Mouse (Mus musculus) forebrain, embryonic 13.5 days (tissue): ENCODE measurements around the gene Galntl6. TPM values are rescaled to one million over a fixed set of nuclear protein-coding genes. Genes with fewer than 3 reads are reported as not detected.

ENCODE experiments used
- ATAC-seq: fragments of 200-750 bp; cut with Nextera tagmentation; 2 replicates; pipeline ENCODE4 v1.8.0; 2017
- H3K27ac ChIP-seq: fragments of 300-500 bp; sonication (generic); 2 replicates; pipeline ENCODE4 v1.5.1; 2015; ENCODE audit warnings: inconsistent platforms, mild to moderate bottlenecking, moderate library complexity
- H3K27me3 ChIP-seq: fragments of 300-500 bp; sonication (generic); 2 replicates; pipeline ENCODE4 v1.6.1; 2015; ENCODE audit warnings: mild to moderate bottlenecking, inconsistent platforms
- H3K36me3 ChIP-seq: fragments of 300-500 bp; sonication (generic); 2 replicates; pipeline ENCODE4 v1.6.1; 2015; ENCODE audit warnings: mild to moderate bottlenecking, inconsistent platforms; ENCODE audit not compliant: poor library complexity, severe bottlenecking
- H3K4me1 ChIP-seq: fragments of 300-500 bp; sonication (generic); 2 replicates; pipeline ENCODE4 v1.6.1; 2015; ENCODE audit warnings: inconsistent platforms
- H3K4me2 ChIP-seq: fragments of 300-500 bp; sonication (generic); 2 replicates; pipeline ENCODE4 v1.6.1; 2015; ENCODE audit warnings: inconsistent platforms, mild to moderate bottlenecking, moderate library complexity
- H3K4me3 ChIP-seq: fragments of 300-500 bp; sonication (generic); 2 replicates; pipeline ENCODE4 v1.5.1; 2015; ENCODE audit warnings: mild to moderate bottlenecking, inconsistent platforms
- H3K9ac ChIP-seq: fragments of 300-500 bp; sonication (generic); 2 replicates; pipeline ENCODE4 v1.6.1; 2015; ENCODE audit warnings: mild to moderate bottlenecking, inconsistent platforms
- H3K9me3 ChIP-seq: fragments of 300-500 bp; sonication (generic); replicated peaks from 2 replicates; pipeline ENCODE4 v1.6.1; 2016; ENCODE audit warnings: inconsistent platforms
- WGBS: fragments of 180-500 bp; shearing (Covaris S2); methylation state at CpG from one replicate; pipeline ENCODE4 v1.1.7; 2015; 5-methylcytosine and 5-hydroxymethylcytosine counted together
- polyA plus RNA-seq: library from polyadenylated mRNA; unstranded; fragments of >200 nt; fragmentation: Nextera tagmentation; extraction: Ambion mirVana; gene quantifications from 2 replicates; pipeline ENCODE4 v1.2.1, GENCODE M21; 2015

The Galntl6 gene
- 2.5 and 4.3 TPM in 2 replicates for polyA plus RNA-seq

DNA sequence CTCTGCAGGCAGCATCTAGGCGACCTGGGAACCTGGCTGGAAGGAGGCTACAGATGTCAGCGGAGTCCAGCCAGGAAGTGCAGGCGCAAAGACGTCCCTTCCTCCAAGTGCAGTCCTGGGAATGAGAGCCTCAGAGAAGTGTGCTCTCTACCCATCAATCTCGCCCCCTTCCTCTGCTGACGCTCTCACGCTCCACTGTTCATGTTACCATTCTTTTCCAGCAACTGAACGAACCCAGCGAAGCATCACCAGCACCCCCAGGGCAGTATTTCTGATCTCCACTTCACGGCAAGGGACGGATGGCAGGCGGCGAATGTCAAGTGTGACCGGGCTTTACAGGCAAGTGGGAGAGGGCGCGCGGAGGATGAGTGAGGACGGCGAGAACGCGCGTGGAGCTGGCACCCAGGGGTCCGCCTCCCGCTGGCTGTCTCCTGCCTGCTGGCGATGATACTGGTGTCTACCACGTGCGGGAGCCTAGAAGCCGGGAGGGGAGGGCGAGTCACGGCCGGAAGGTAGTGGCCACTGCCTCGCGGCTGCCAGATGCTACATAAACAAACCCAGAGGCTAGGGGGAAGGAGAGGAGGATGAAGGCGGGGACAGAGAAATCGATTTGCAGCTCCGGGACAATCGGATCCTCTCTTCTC lies at the start of gene Galntl6:
TSS of gene Galntl6 (minus strand) at position 445 of the 644 bp plus-strand sequence.
- peaks cover 12% of the 10 kb centered on the region for H3K27me3 ChIP-seq
- WGBS: 0% methylated on average over 37 of the region's 37 CpGs
- H3K4me2 ChIP-seq: peak within 1 kb of the TSS; percentile 96
- H3K4me3 ChIP-seq: peak within 1 kb of the TSS; percentile 72
- no peaks in the 10 kb centered on the region for H3K9me3 ChIP-seq
- peak; percentile 81 for ATAC-seq
- no peak within 1 kb of the TSS for H3K27ac ChIP-seq
- peak within 1 kb of the TSS; percentile 75 for H3K9ac ChIP-seq
- peaks cover 11% of the 10 kb centered on the region; the same call in 1 of the 2 replicates for H3K4me1 ChIP-seq
- H3K36me3 ChIP-seq: no peaks in the 10 kb centered on the region

DNA sequence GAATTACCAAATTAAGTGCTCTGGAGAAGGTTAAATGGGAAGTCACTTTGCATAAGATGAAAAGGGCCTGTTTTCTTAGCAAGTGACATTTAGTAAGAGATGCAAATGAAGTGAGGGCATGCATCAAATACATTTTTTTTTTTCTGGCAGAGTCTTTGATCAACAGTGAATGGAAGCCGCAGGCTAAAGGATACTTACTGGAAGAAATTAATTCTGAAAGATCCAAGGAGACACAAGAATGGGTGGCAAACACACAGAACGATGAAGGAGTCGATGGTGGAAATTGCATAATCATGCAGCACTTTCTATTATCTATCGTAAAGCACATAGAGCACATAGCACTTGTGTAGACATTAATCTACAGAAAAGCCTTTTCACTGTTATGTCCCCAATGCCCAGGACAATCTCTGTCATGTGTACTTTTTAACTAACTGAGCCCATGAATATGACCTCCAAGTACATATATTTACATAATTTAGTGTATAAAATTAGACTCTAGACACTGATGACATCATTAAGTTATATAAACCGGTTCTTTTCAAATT lies 44.8 kb upstream of the Galntl6 start:
- H3K27me3 ChIP-seq: no peaks in the 10 kb centered on the region
- H3K27ac ChIP-seq: no peak overlapping the region
- H3K9me3 ChIP-seq: no peaks in the 10 kb centered on the region
- 48% methylated on average over 5 of the region's 5 CpGs for WGBS
- ATAC-seq: peak; percentile 24; the same call in 1 of the 2 replicates
- H3K36me3 ChIP-seq: no peaks in the 10 kb centered on the region
- no peak overlapping the region for H3K9ac ChIP-seq
- H3K4me2 ChIP-seq: no peak overlapping the region
- no peak overlapping the region for H3K4me3 ChIP-seq
- H3K4me1 ChIP-seq: no peaks in the 10 kb centered on the region

DNA sequence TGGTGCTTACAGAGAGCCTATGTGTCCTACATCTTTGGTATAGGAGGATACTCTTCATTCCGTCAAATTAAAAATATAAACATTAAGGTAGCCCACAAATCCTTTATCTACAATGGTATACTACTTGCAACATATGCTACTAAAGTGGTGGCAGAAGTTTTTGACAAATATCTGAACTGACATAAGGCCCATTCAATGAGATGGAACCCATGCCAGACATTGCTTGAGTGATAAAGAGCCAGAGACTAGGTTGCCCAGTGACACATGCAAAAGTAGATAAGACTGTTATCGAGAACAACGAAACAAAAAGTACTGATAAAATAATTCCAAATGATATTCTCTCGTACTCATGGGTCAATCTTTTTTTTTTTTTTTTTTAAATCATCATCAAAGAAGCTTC lies 31.3 kb upstream of the Galntl6 start:
- Histone ChIP-seq H3K36me3 (no peaks in the 10 kb centered on the region), H3K4me3 (no peak overlapping the region), H3K27me3 (no peaks in the 10 kb centered on the region), H3K9me3 (no peaks in the 10 kb centered on the region), H3K4me2 (no peak overlapping the region), H3K9ac (no peak overlapping the region), H3K27ac (no peak overlapping the region), H3K4me1 (no peaks in the 10 kb centered on the region)
- 95% methylated on average over 4 of the region's 4 CpGs for WGBS
- no peak for ATAC-seq

DNA sequence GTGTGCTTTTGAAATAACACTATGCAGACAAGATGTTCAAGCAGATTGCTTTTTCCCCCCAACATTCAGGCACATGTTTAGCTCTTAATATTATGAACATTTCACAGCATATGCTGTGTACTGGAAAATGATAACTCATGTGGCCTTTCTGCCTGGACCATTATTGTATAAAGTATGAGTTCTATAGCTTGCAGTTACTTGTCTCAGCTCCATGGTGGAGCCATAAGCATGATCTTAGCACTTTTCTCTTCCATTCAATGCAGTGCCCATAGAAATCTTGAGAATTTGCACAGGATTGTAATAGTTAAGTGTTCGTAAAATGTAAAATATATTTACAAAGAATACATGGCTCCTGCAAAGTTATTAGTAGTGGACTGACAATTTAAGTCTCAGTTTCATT lies 18.6 kb upstream of the Galntl6 start:
- Histone ChIP-seq H3K27me3 (no peaks in the 10 kb centered on the region), H3K4me2 (no peak overlapping the region), H3K27ac (no peak overlapping the region), H3K9me3 (no peaks in the 10 kb centered on the region), H3K9ac (no peak overlapping the region), H3K4me1 (no peaks in the 10 kb centered on the region), H3K36me3 (no peaks in the 10 kb centered on the region), H3K4me3 (no peak overlapping the region)
- 0 out of 2 replicates have a peak, but pooled peaks have one; percentile 51 for ATAC-seq
- 68% methylated on average over 1 of the region's 1 CpGs for WGBS

DNA sequence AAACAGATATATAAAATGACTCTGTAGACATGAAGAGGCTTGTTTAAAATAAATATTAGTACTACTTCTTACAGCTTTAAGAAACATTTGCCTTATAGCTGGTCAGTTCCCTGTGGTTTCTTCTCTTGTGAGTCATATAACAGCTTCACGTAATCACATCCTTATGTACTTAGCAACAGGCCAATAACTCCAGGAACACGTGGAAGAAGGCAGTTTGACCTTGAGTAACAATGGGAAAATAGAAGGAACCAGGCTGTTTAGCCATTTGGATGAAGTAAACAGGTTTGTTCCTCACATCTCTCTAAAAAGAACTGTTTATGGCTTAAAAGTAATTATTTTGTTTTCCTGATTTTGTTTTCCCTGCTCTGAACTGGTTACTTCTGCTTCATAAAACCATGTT lies 2.7 kb upstream of the Galntl6 start:
- H3K4me1 ChIP-seq: peaks cover 11% of the 10 kb centered on the region; the same call in 1 of the 2 replicates
- no peaks in the 10 kb centered on the region for H3K36me3 ChIP-seq
- 75% methylated on average over 2 of the region's 2 CpGs for WGBS
- no peak overlapping the region for H3K4me2 ChIP-seq
- H3K9ac ChIP-seq: no peak overlapping the region
- no peak overlapping the region for H3K27ac ChIP-seq
- peaks cover 12% of the 10 kb centered on the region for H3K27me3 ChIP-seq
- no peak overlapping the region for H3K4me3 ChIP-seq
- ATAC-seq: no peak
- H3K9me3 ChIP-seq: no peaks in the 10 kb centered on the region

- Histone ChIP-seq H3K36me3 (no peaks in the 10 kb centered on the region), H3K27ac (no peak overlapping the region), H3K9me3 (no peaks in the 10 kb centered on the region), H3K4me1 (peaks cover 11% of the 10 kb centered on the region; the same call in 1 of the 2 replicates), H3K4me3 (peak overlapping the region; percentile 72; the same call in 1 of the 2 replicates), H3K9ac (no peak overlapping the region), H3K27me3 (peaks cover 12% of the 10 kb centered on the region), H3K4me2 (peak overlapping the region; percentile 96)
- ATAC-seq: no peak
- 61% methylated on average over 2 of the region's 3 CpGs for WGBS
Observed at GRCm38 (mm10) chr8:58913640-58913968, 1.2 kb upstream of the Galntl6 start.

DNA sequence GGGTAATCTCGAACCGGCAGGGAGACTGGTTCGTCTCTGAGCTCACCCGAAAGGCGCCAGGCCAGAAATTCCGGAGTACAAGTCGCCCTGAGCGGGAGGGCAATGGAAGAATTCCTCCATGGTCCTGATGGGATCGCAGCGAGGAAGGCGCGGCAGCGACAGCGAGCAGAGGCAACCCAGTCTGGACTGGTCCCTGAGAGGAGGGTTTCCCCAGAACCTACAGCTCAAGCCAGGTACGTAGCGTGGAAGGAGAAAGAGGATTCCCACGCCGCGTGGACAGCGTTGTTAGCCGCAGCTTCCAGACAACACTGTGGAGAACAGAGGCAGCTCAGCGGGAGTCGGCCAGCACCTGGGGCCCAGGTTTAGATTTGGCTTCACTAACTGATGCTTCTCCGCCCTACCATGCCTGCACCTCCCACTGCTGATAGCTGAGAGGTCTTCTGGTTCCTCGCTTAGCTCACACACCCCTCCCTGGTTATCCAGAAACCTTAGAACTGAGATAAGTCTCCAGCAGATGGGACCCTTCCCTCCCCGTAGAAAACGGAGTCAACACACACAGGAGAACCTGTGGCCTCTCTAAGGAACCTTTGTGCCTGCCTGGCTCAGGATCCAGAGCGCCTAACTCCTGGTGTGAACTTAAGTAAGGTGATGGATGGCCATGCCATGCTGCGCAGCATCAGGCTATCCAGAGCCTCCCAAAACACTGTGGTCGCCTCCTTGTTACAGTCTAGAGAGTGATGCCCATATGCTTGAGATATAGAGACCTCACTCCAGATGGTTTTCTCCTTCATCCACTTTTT lies 600 bp upstream of the Galntl6 start:
- Histone ChIP-seq H3K9ac (peak overlapping the region; percentile 75), H3K4me1 (peaks cover 11% of the 10 kb centered on the region; the same call in 1 of the 2 replicates), H3K27ac (no peak overlapping the region), H3K36me3 (no peaks in the 10 kb centered on the region), H3K4me2 (peak overlapping the region; percentile 96), H3K9me3 (no peaks in the 10 kb centered on the region), H3K27me3 (peaks cover 12% of the 10 kb centered on the region), H3K4me3 (peak overlapping the region; percentile 72)
- ATAC-seq: peak; percentile 80
- WGBS: 2% methylated on average over 30 of the region's 30 CpGs

DNA sequence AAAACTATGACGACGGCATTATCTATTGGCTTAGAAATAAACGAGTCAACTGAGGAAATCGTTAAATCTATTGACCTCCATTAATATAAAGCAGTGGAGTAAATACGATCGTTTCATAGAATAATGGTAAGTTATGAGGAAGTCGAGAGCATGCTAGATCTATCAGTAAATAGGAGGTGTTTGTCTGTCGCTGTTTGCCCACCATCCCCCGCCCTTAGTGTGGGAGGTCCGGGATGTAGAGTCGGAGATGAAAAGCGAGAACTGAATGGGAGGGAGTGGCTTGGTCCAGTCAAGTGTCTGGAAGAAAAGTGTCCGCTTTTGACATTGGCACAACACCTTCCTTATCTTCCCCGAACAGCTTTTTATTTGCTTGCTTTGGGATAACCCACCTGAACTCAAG lies 763 bp downstream of the Galntl6 start, which contains the start of gene BC030500:
TSS of gene BC030500 (plus strand) at position 79 of the 400 bp plus-strand sequence.
- ATAC-seq: 0 out of 2 replicates have a peak, but pooled peaks have one; percentile 37
- WGBS: 2% methylated on average over 14 of the region's 14 CpGs
- peak within 1 kb of the TSS; percentile 72 for H3K4me3 ChIP-seq
- H3K9ac ChIP-seq: peak within 1 kb of the TSS; percentile 75
- peaks cover 12% of the 10 kb centered on the region for H3K27me3 ChIP-seq
- H3K4me1 ChIP-seq: peaks cover 11% of the 10 kb centered on the region; the same call in 1 of the 2 replicates
- H3K4me2 ChIP-seq: peak within 1 kb of the TSS; percentile 96
- H3K9me3 ChIP-seq: no peaks in the 10 kb centered on the region
- no peaks in the 10 kb centered on the region for H3K36me3 ChIP-seq
- no peak within 1 kb of the TSS for H3K27ac ChIP-seq

- Histone ChIP-seq H3K36me3 (no peaks in the 10 kb centered on the region), H3K4me2 (no peak overlapping the region), H3K4me3 (no peak overlapping the region), H3K4me1 (no peaks in the 10 kb centered on the region), H3K27me3 (no peaks in the 10 kb centered on the region), H3K27ac (no peak overlapping the region), H3K9me3 (no peaks in the 10 kb centered on the region), H3K9ac (no peak overlapping the region)
- WGBS: 10% methylated on average over 2 of the region's 2 CpGs
- ATAC-seq: no peak
Observed at GRCm38 (mm10) chr8:58904465-58904864, 8.0 kb downstream of the Galntl6 start.

DNA sequence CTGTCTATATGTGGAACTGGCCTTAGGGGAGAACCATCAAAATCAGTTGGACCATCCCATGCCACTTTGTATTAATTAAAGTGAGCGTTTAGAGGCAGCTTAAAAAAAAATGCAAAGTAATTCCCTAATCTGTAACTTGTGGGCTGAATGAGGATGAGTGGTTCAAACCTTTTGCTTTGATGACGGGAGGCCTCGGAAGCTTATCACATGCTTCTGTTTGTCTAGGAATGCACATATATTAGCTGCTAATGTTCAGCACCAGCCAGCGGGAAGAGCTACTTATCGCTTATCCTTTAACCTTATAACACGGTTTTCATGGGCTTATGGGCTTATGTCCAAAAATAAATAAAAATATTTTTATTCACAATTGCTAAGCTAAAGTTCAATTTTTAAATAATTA lies 16.5 kb downstream of the Galntl6 start:
- whole genome bisulfite sequencing: 68% methylated on average over 6 of the region's 6 CpGs
- Histone ChIP-seq H3K4me3 (no peak overlapping the region), H3K27ac (no peak overlapping the region), H3K9ac (no peak overlapping the region), H3K4me1 (no peaks in the 10 kb centered on the region), H3K9me3 (no peaks in the 10 kb centered on the region), H3K27me3 (no peaks in the 10 kb centered on the region), H3K4me2 (no peak overlapping the region), H3K36me3 (no peaks in the 10 kb centered on the region)
- ATAC-seq: no peak

- ATAC-seq: no peak
Observed at GRCm38 (mm10) chr8:58890591-58890990, 21.8 kb downstream of the Galntl6 start.

DNA sequence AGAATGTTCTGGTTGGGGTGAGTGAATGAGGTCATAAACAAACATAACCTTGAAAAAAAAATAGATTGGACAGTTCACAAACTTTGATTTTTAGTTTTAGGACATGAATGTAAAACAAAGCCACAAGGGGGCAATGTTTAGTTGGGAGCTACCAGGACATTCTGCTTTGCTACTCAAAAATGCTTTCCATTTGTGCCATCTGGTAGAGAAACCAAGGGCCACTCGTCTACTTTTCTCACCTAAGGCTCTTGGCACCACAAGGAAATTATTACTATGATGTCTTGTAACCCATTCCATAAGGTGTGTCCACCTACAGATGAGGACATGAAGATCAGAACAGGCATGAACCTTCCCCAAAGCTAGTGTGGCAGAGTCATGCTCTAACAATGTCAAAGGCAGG lies 26.0 kb downstream of the Galntl6 start:
- Histone ChIP-seq H3K36me3 (no peaks in the 10 kb centered on the region), H3K9me3 (no peaks in the 10 kb centered on the region), H3K9ac (no peak overlapping the region), H3K27me3 (no peaks in the 10 kb centered on the region), H3K4me1 (no peaks in the 10 kb centered on the region), H3K27ac (no peak overlapping the region), H3K4me2 (no peak overlapping the region), H3K4me3 (no peak overlapping the region)
- ATAC-seq: no peak
- WGBS: 8% methylated on average over 1 of the region's 1 CpGs

More at GRCm38 (mm10) chr8:58890591-58890990, 21.8 kb downstream of the Galntl6 start:
- no peaks in the 10 kb centered on the region for H3K36me3 ChIP-seq
- no peak overlapping the region for H3K9ac ChIP-seq
- 94% methylated on average over 3 of the region's 3 CpGs for WGBS
- no peak overlapping the region for H3K4me3 ChIP-seq
- no peaks in the 10 kb centered on the region for H3K27me3 ChIP-seq
- no peaks in the 10 kb centered on the region for H3K9me3 ChIP-seq
- H3K4me1 ChIP-seq: no peaks in the 10 kb centered on the region
- H3K4me2 ChIP-seq: no peak overlapping the region
- no peak overlapping the region for H3K27ac ChIP-seq
